Mouse (Mus musculus) stomach, postnatal 0 days (tissue): ENCODE measurements around the gene Sfxn4.

Experiments
- CTCF ChIP-seq: IDR thresholded peaks from 2 replicates; pipeline ENCODE4 v1.5.1; 2016; ENCODE audit warnings: antibody characterized with exemption, low read depth, mild to moderate bottlenecking, moderate library complexity
- EP300 ChIP-seq: optimal IDR thresholded peaks from 2 replicates; pipeline ENCODE3; 2016; ENCODE audit warnings: antibody characterized with exemption

- TF ChIP-seq CTCF (peak; percentile 85), EP300 (no peak)
Observed at GRCm38 (mm10) chr19:60891934-60892547, 30.8 kb upstream of the Sfxn4 start.
